Mouse (Mus musculus): ENCODE data around the gene Manea. TPM values are rescaled to one million over a fixed set of nuclear protein-coding genes. Genes with fewer than 3 reads are reported as not detected.

Manea gene
- polyA plus RNA-seq (2014; fragmentation: Nextera tagmentation; extraction: Ambion mirVana) = 15.9 and 23.0 TPM in 2 replicates

DNA sequence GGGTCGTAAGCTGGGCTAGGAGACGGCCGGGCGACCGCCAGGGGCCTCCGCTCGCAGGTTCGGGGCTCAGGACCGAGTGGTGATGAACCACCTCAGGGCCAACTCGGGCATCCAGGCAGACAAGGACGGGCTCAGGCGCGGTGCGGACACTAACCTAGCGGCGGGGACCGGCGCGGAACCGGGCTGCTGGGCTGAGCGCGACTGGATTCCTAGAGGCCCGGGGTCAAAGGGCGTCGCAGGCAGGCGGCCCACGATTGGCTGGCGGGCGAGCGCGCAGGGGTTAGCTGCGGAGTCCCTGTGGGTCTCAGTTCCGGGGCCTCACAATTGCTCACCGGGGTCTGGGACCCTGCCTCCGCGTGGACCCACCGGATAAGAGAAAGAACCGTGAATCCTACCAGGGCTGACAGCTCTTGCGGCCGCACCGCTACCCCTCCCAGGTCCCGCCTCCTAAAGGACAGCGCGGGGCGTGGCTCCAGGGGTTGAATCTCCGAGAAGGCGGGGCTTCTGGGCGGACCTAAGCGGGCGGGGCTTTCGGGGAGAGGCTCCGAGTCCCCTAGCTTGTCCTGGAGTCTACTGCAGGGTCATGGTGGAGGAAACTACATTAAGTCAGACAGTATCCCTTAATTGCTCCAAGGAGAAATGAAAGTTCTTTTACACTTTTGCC, at the start of gene Manea:
TSS of gene Manea (minus strand) at position 449 of the 664 bp plus-strand sequence.
- Histone ChIP-seq H3K4me3 (ENCODE audit: low read depth, low read length) (peak within 1 kb of the TSS; percentile 68), H3K9me3 (replicated peaks; ENCODE audit: control insufficient read depth, low read length) (no peaks in the 10 kb centered on the region), H3K4me1 (ENCODE audit: control insufficient read depth, insufficient read depth, low read length) (no peaks in the 10 kb centered on the region), H3K27me3 (ENCODE audit: control insufficient read depth, insufficient read depth, low read length) (no peaks in the 10 kb centered on the region), H3K27ac (ENCODE audit: low read depth, low read length) (peak within 1 kb of the TSS; percentile 95), H3K4me2 (peak within 1 kb of the TSS; percentile 73), H3K9ac (ENCODE audit: low read depth, low read length) (peak within 1 kb of the TSS; percentile 82), H3K36me3 (ENCODE audit: control insufficient read depth, insufficient read depth, low read length) (no peaks in the 10 kb centered on the region)
- under 1% methylated on average over 50 of the region's 52 CpGs for WGBS (ENCODE audit: insufficient replicate concordance)
- ATAC-seq (replicated peaks; ENCODE audit: insufficient number of reproducible peaks, low FRiP score, low TSS enrichment) = peak; percentile 97

DNA sequence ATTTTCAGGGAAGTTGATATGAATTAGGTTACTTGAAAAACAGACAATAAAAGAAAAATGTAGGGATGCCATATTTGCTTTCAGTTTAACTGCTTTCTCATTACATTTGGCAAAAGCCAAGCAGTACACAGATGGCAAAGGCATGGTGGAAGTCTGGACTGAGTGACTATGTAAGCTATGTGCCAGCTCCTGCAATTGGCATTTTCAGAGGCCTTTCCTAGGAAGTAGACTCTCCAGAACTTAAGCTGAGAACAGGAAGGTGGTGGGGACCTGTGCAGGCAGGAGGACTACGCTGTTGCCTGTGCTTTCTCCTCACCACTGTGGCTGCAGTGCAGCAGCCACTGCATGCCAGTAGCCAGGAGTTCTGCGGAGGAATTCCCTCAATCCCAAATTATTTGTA, 7.9 kb upstream of the Manea start:
- Histone ChIP-seq H3K9ac (ENCODE audit: low read depth, low read length) (no peak overlapping the region), H3K36me3 (ENCODE audit: control insufficient read depth, insufficient read depth, low read length) (no peaks in the 10 kb centered on the region), H3K4me3 (ENCODE audit: low read depth, low read length) (no peak overlapping the region), H3K4me1 (ENCODE audit: control insufficient read depth, insufficient read depth, low read length) (no peaks in the 10 kb centered on the region), H3K27me3 (ENCODE audit: control insufficient read depth, insufficient read depth, low read length) (no peaks in the 10 kb centered on the region), H3K27ac (ENCODE audit: low read depth, low read length) (no peak overlapping the region), H3K9me3 (replicated peaks; ENCODE audit: control insufficient read depth, low read length) (no peaks in the 10 kb centered on the region), H3K4me2 (no peak overlapping the region)
- WGBS (ENCODE audit: insufficient replicate concordance) = 82% methylated on average over 2 of the region's 2 CpGs
- ATAC-seq (replicated peaks; ENCODE audit: insufficient number of reproducible peaks, low FRiP score, low TSS enrichment) = no peak

DNA sequence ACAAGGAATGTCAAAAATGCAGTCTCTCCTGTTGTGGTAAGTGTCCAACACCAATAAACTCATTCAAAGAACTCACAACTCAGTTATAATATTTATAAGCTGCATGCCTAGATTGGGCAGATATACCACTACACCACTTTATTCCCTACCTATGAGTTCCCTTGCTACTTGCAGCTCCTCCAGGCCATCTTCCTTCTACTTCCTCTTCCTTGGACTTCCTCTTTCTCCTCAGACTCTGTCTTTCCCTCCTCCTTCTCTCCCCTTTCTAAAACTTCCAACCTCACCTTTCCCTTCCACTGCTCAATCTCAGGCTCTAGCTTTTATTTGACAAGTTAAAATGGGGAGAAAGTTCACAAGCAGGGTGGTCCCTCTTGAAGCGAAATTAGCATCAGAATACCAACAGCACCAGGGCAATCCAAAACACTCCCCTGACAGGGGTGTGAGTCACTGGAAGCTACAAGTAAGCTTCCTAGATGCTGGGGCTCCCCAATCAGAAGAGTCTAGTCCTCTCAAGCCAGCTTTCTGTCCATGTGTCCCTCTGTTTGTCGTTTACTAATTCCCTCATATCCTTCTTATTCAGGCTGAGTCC, 7.0 kb upstream of the Manea start:
- H3K9ac ChIP-seq (ENCODE audit: low read depth, low read length) = no peak overlapping the region
- H3K27me3 ChIP-seq (ENCODE audit: control insufficient read depth, insufficient read depth, low read length) = no peaks in the 10 kb centered on the region
- no peaks in the 10 kb centered on the region for H3K36me3 ChIP-seq (ENCODE audit: control insufficient read depth, insufficient read depth, low read length)
- no peak overlapping the region for H3K4me2 ChIP-seq
- ATAC-seq (replicated peaks; ENCODE audit: insufficient number of reproducible peaks, low FRiP score, low TSS enrichment) = no peak
- H3K9me3 ChIP-seq (replicated peaks; ENCODE audit: control insufficient read depth, low read length) = no peaks in the 10 kb centered on the region
- no peak overlapping the region for H3K4me3 ChIP-seq (ENCODE audit: low read depth, low read length)
- H3K27ac ChIP-seq (ENCODE audit: low read depth, low read length) = no peak overlapping the region
- no peaks in the 10 kb centered on the region for H3K4me1 ChIP-seq (ENCODE audit: control insufficient read depth, insufficient read depth, low read length)
- 24% methylated on average over 2 of the region's 2 CpGs for WGBS (ENCODE audit: insufficient replicate concordance)

DNA sequence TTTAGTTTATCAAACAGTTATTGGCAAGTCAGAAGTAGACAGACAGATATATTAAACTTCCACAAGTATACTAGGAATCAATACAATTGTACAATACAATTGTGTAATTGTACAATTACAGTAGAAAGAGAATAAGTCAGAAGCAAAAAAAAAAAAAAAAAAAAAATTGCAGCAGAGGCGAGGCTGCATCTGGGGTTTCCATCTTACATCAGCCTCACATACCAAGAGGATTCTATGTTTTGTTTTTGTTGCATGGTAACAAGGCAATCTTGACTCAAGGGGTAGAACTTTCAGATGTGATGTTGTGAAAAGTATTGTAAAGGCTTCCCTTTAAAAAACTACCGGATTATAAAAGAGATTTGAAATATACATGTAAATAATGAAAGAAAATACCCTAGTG, 548 bp upstream of the Manea start:
- ATAC-seq (replicated peaks; ENCODE audit: insufficient number of reproducible peaks, low FRiP score, low TSS enrichment) = no peak
- Histone ChIP-seq H3K4me1 (ENCODE audit: control insufficient read depth, insufficient read depth, low read length) (no peaks in the 10 kb centered on the region), H3K4me3 (ENCODE audit: low read depth, low read length) (no peak overlapping the region), H3K9me3 (replicated peaks; ENCODE audit: control insufficient read depth, low read length) (no peaks in the 10 kb centered on the region), H3K9ac (ENCODE audit: low read depth, low read length) (no peak overlapping the region), H3K27me3 (ENCODE audit: control insufficient read depth, insufficient read depth, low read length) (no peaks in the 10 kb centered on the region), H3K36me3 (ENCODE audit: control insufficient read depth, insufficient read depth, low read length) (no peaks in the 10 kb centered on the region), H3K4me2 (no peak overlapping the region), H3K27ac (ENCODE audit: low read depth, low read length) (no peak overlapping the region)
- 50% methylated on average over 2 of the region's 2 CpGs for WGBS (ENCODE audit: insufficient replicate concordance)

DNA sequence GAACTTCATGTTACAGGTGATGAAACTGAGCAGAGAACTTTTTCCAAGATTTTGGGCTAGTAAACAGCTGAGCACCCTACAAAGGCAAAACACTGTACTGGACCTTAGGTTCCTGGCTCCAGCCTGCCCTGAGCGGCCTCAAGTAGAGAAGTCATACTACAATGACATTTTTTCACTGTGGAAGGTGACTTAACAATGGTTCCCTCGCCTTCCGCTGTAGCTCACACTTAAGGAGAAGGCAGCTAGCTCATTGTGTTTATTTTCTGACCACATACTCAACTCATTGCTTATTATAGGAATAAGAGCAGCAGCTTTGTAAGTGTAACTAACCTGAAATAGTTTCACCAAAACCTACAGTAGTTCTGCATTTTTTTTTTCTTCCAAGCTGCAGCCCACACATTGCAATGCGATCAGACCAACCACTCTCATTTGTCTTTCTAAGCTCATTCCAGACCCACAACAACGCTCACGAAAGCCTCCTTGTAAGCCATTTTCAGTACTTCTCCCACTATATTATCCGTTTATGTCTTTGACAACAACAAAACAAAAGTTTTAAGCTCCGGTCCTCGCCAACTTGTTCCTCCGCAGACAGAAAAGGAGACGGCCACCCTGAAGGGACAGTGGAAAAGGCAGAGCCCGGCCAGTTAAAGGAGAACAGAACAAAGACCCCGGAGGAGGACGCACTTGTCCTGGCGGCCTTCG, 799 bp downstream of the Manea start:
- no peaks in the 10 kb centered on the region for H3K36me3 ChIP-seq (ENCODE audit: control insufficient read depth, insufficient read depth, low read length)
- ATAC-seq (replicated peaks; ENCODE audit: insufficient number of reproducible peaks, low FRiP score, low TSS enrichment) = peak; percentile 25
- peak overlapping the region; percentile 73 for H3K4me2 ChIP-seq
- no peaks in the 10 kb centered on the region for H3K9me3 ChIP-seq (replicated peaks; ENCODE audit: control insufficient read depth, low read length)
- WGBS (ENCODE audit: insufficient replicate concordance) = 3% methylated on average over 16 of the region's 16 CpGs
- H3K9ac ChIP-seq (ENCODE audit: low read depth, low read length) = peak overlapping the region; percentile 82
- no peaks in the 10 kb centered on the region for H3K27me3 ChIP-seq (ENCODE audit: control insufficient read depth, insufficient read depth, low read length)
- peak overlapping the region; percentile 95 for H3K27ac ChIP-seq (ENCODE audit: low read depth, low read length)
- peak overlapping the region; percentile 68 for H3K4me3 ChIP-seq (ENCODE audit: low read depth, low read length)
- no peaks in the 10 kb centered on the region for H3K4me1 ChIP-seq (ENCODE audit: control insufficient read depth, insufficient read depth, low read length)

DNA sequence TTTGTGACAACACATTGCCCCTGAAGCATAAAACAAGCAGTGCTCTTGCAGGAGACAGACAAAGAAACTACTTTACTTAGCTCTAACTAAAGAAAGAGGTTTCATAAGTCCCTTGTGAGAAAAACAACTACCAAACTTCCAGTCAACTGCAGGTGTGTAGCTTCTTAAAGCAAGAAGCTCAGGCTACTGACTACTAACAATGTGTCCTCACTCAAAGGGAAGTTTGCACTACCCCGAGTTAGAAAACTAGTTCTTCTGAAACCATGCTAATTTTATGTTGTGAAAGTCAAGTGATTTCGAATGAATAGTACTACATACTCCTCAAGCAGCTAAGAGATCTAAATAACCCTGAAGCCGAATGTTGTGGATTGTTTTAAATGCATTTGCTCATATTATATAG, 1.6 kb downstream of the Manea start:
- H3K4me1 ChIP-seq (ENCODE audit: control insufficient read depth, insufficient read depth, low read length) = no peaks in the 10 kb centered on the region
- H3K9me3 ChIP-seq (replicated peaks; ENCODE audit: control insufficient read depth, low read length) = no peaks in the 10 kb centered on the region
- H3K4me3 ChIP-seq (ENCODE audit: low read depth, low read length) = no peak overlapping the region; the same call in 1 of the 2 replicates
- no peak overlapping the region for H3K27ac ChIP-seq (ENCODE audit: low read depth, low read length)
- 0 out of 2 replicates have a peak, but pooled peaks cover 3% of the 10 kb centered on the region for H3K36me3 ChIP-seq (ENCODE audit: control insufficient read depth, insufficient read depth, low read length)
- 76% methylated on average over 3 of the region's 3 CpGs for WGBS (ENCODE audit: insufficient replicate concordance)
- H3K27me3 ChIP-seq (ENCODE audit: control insufficient read depth, insufficient read depth, low read length) = no peaks in the 10 kb centered on the region
- ATAC-seq (replicated peaks; ENCODE audit: insufficient number of reproducible peaks, low FRiP score, low TSS enrichment) = no peak
- H3K9ac ChIP-seq (ENCODE audit: low read depth, low read length) = no peak overlapping the region
- H3K4me2 ChIP-seq = peak overlapping the region; percentile 73

DNA sequence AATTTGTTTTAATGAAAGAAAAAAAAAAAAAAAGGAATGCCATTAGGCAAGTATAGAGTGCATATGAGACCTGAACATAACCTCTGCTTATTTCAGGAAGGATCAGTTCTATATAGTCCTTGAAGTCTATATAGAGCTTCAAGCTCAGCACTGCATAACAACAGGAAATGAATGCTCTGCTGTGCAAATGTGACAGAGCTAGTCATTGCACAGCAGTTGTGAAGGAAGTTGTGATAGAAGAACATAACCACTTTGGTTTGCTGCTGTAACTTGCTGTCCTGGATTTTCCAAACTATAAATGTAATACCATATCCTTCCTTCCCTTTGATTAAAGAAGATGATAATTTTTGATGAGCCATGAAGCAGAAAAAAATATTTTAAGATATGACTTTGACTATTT, 4.3 kb downstream of the Manea start:
- Histone ChIP-seq H3K4me3 (ENCODE audit: low read depth, low read length) (no peak overlapping the region), H3K9me3 (replicated peaks; ENCODE audit: control insufficient read depth, low read length) (no peaks in the 10 kb centered on the region), H3K4me1 (ENCODE audit: control insufficient read depth, insufficient read depth, low read length) (no peaks in the 10 kb centered on the region), H3K27me3 (ENCODE audit: control insufficient read depth, insufficient read depth, low read length) (no peaks in the 10 kb centered on the region), H3K4me2 (no peak overlapping the region), H3K27ac (ENCODE audit: low read depth, low read length) (no peak overlapping the region), H3K9ac (ENCODE audit: low read depth, low read length) (no peak overlapping the region), H3K36me3 (ENCODE audit: control insufficient read depth, insufficient read depth, low read length) (0 out of 2 replicates have a peak, but pooled peaks cover 3% of the 10 kb centered on the region)
- ATAC-seq (replicated peaks; ENCODE audit: insufficient number of reproducible peaks, low FRiP score, low TSS enrichment) = no peak

DNA sequence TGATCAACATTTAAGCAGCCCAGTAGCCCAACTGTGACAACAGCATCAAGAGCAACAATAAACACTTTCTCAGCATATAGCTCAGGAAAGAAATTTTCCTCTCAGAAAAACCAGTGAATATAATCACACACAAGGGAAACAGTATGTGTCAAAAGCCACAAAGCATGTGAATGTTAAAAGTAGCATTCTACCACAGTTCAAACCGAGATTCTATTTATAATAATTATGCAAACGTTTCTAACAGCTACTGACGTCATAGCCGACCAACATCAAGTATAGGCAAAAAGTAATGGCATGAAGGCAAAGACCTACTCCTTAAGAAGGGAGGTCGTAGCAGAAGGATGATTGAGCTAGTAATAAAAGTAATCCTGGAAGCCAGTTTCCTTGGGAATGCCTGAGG, 8.1 kb downstream of the Manea start:
- Histone ChIP-seq H3K9ac (ENCODE audit: low read depth, low read length) (no peak overlapping the region), H3K4me2 (no peak overlapping the region), H3K36me3 (ENCODE audit: control insufficient read depth, insufficient read depth, low read length) (0 out of 2 replicates have a peak, but pooled peaks cover 3% of the 10 kb centered on the region), H3K9me3 (replicated peaks; ENCODE audit: control insufficient read depth, low read length) (no peaks in the 10 kb centered on the region), H3K27ac (ENCODE audit: low read depth, low read length) (no peak overlapping the region), H3K4me1 (ENCODE audit: control insufficient read depth, insufficient read depth, low read length) (no peaks in the 10 kb centered on the region), H3K27me3 (ENCODE audit: control insufficient read depth, insufficient read depth, low read length) (no peaks in the 10 kb centered on the region), H3K4me3 (ENCODE audit: low read depth, low read length) (no peak overlapping the region)
- ATAC-seq (replicated peaks; ENCODE audit: insufficient number of reproducible peaks, low FRiP score, low TSS enrichment) = no peak
- 81% methylated on average over 5 of the region's 5 CpGs for WGBS (ENCODE audit: insufficient replicate concordance)
